Mouse (Mus musculus) forebrain, postnatal 0 days (tissue): Measurements from ENCODE around the gene Atf5. TPM values are rescaled to one million over a fixed set of nuclear protein-coding genes. Genes with fewer than 3 reads are reported as not detected.

ENCODE experiments used
- ATAC-seq: fragments of 200-750 bp; cut with Nextera tagmentation; 2 replicates; pipeline ENCODE4 v1.8.0; 2017; ENCODE audit warnings: mild to moderate bottlenecking, moderate library complexity
- DNase-seq: peaks from one replicate; pipeline ENCODE4 v3.0.0-alpha.2; 2015
- H3K27ac ChIP-seq: fragments of 300-500 bp; sonication (generic); 2 replicates; pipeline ENCODE4 v1.5.1; 2014; ENCODE audit warnings: low read depth, mild to moderate bottlenecking, antibody characterized with exemption, low read length, moderate library complexity, mixed read lengths
- H3K27me3 ChIP-seq: fragments of 300-500 bp; sonication (generic); 2 replicates; pipeline ENCODE4 v1.6.1; 2014; ENCODE audit warnings: mild to moderate bottlenecking, low read length, mixed read lengths; ENCODE audit not compliant: insufficient read depth
- H3K36me3 ChIP-seq: fragments of 300-500 bp; sonication (generic); 2 replicates; pipeline ENCODE4 v1.6.1; 2014; ENCODE audit warnings: mild to moderate bottlenecking, moderate library complexity; ENCODE audit not compliant: insufficient read depth
- H3K4me1 ChIP-seq: fragments of 300-500 bp; sonication (generic); 2 replicates; pipeline ENCODE4 v1.6.1; 2014; ENCODE audit warnings: antibody characterized with exemption; ENCODE audit not compliant: insufficient read depth
- H3K4me2 ChIP-seq: fragments of 300-500 bp; sonication (generic); 2 replicates; pipeline ENCODE4 v1.6.1; 2014; ENCODE audit warnings: low read depth, mild to moderate bottlenecking, moderate library complexity
- H3K4me3 ChIP-seq: fragments of 300-500 bp; sonication (generic); 2 replicates; pipeline ENCODE4 v1.5.1; 2014; ENCODE audit warnings: low read depth, low read length, mixed read lengths
- H3K9ac ChIP-seq: fragments of 300-500 bp; sonication (generic); 2 replicates; pipeline ENCODE4 v1.6.1; 2014; ENCODE audit warnings: mild to moderate bottlenecking
- H3K9me3 ChIP-seq: fragments of 300-500 bp; sonication (generic); 2 replicates; pipeline ENCODE4 v1.6.1; 2016; ENCODE audit warnings: low read length
- CTCF ChIP-seq: sonication (generic); IDR thresholded peaks from 2 replicates; pipeline ENCODE4 v1.5.1; 2016; ENCODE audit warnings: antibody characterized with exemption, control low read depth, low read depth
- WGBS: fragments of 180-500 bp; shearing (Covaris S2); extraction: QIAGEN DNeasy Blood & Tissue Kit; methylation state at CpG from one replicate; pipeline ENCODE4 v1.1.7; 2014; 5-methylcytosine and 5-hydroxymethylcytosine counted together
- polyA plus RNA-seq: library from polyadenylated mRNA; unstranded; fragments of >200 nt; fragmentation: Nextera tagmentation; extraction: Ambion mirVana; gene quantifications from 2 replicates; pipeline ENCODE4 v1.2.1, GENCODE M21; 2015
- total RNA-seq: library from RNA; depleted of rRNA; stranded (reverse); fragments of >200 nt; gene quantifications from 2 replicates; pipeline ENCODE4 v1.2.3, GENCODE M21; 2014

Atf5 gene
- total and polyA plus RNA-seq, 2 experiments from 2014 or later: 4.7 to 15.9 TPM

DNA sequence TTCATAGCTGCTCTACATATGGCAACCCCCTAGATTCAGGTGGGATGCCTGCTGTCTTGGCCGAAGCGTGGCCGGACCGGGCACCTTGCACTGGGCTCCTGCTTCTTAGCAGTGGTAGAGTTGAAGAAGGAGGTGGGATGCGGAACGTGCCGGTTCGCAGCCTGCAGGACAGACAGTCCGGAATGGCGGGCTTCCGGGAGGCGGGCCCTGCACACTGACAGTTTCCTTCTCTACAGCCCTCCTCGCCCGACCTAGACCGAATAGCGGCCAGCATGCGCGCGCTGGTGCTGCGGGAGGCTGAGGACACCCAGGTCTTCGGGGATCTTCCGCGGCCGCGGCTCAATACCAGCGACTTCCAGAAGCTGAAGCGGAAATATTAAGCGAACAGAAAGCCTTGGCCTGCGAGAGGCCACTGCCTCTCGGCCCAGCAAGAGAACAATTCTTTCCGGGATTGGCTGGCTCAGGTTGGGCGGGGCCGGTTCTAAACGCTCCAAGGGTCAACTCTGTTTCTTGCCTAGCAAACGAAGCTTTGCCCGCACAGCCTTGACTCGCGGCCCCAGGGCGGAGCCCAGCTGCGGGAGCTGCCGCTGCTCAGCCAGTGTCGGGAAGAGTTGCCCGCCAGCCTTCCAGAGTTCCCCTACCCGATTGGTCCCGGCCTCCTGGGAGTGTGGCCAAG lies 38.0 kb upstream of the Atf5 start:
- H3K27me3 ChIP-seq: no peaks in the 10 kb centered on the region
- H3K9me3 ChIP-seq: no peaks in the 10 kb centered on the region
- no peak for TF ChIP-seq CTCF
- peak overlapping the region; percentile 49 for H3K9ac ChIP-seq
- peak overlapping the region; percentile 80 for H3K27ac ChIP-seq
- WGBS: 2% methylated on average over 45 of the region's 45 CpGs
- peaks cover 11% of the 10 kb centered on the region for H3K4me1 ChIP-seq
- DNase-seq (peak; percentile 60), ATAC-seq (peak; percentile 10; the same call in 1 of the 2 replicates)
- peaks cover 11% of the 10 kb centered on the region for H3K36me3 ChIP-seq
- H3K4me2 ChIP-seq: peak overlapping the region; percentile 58
- H3K4me3 ChIP-seq: peak overlapping the region; percentile 34

GRCm38 (mm10) chr7:44853596-44854355 lies 37.3 kb upstream of the Atf5 start:
- Histone ChIP-seq H3K9ac (peak overlapping the region; percentile 49), H3K36me3 (peaks cover 7% of the 10 kb centered on the region), H3K4me1 (peaks cover 11% of the 10 kb centered on the region), H3K9me3 (no peaks in the 10 kb centered on the region), H3K4me3 (peak overlapping the region; percentile 34), H3K4me2 (peak overlapping the region; percentile 58), H3K27me3 (no peaks in the 10 kb centered on the region), H3K27ac (peak overlapping the region; percentile 80)
- TF ChIP-seq CTCF: no peak
- DNase-seq (no peak), ATAC-seq (no peak)
- WGBS: 34% methylated on average over 26 of the region's 26 CpGs

GRCm38 (mm10) chr7:44853065-44853464 lies 36.6 kb upstream of the Atf5 start:
- H3K4me1 ChIP-seq: peaks cover 10% of the 10 kb centered on the region

GRCm38 (mm10) chr7:44852259-44853027 lies 36.0 kb upstream of the Atf5 start:
- no peaks in the 10 kb centered on the region for H3K9me3 ChIP-seq
- no peak overlapping the region for H3K27ac ChIP-seq
- no peak overlapping the region for H3K4me3 ChIP-seq
- H3K36me3 ChIP-seq: peaks cover 7% of the 10 kb centered on the region
- TF ChIP-seq CTCF: no peak
- no peak for DNase-seq
- H3K4me2 ChIP-seq: no peak overlapping the region
- WGBS: 91% methylated on average over 36 of the region's 36 CpGs
- H3K9ac ChIP-seq: no peak overlapping the region
- H3K27me3 ChIP-seq: no peaks in the 10 kb centered on the region
- peaks cover 10% of the 10 kb centered on the region; the same call in 1 of the 2 replicates for H3K4me1 ChIP-seq
- no peak for ATAC-seq

More at GRCm38 (mm10) chr7:44853065-44853464, 36.6 kb upstream of the Atf5 start:
- DNase-seq (no peak), ATAC-seq (no peak)
- Histone ChIP-seq H3K36me3 (peaks cover 7% of the 10 kb centered on the region), H3K9ac (no peak overlapping the region), H3K4me3 (no peak overlapping the region), H3K9me3 (no peaks in the 10 kb centered on the region), H3K4me2 (no peak overlapping the region), H3K27me3 (no peaks in the 10 kb centered on the region), H3K27ac (no peak overlapping the region)
- no peak for TF ChIP-seq CTCF
- WGBS: 88% methylated on average over 2 of the region's 2 CpGs

GRCm38 (mm10) chr7:44851625-44852234 lies 35.3 kb upstream of the Atf5 start:
- TF ChIP-seq CTCF: no peak
- no peaks in the 10 kb centered on the region for H3K27me3 ChIP-seq

GRCm38 (mm10) chr7:44850789-44851624 lies 34.5 kb upstream of the Atf5 start:
- Histone ChIP-seq H3K27me3 (no peaks in the 10 kb centered on the region), H3K9me3 (no peaks in the 10 kb centered on the region), H3K4me1 (peaks cover 10% of the 10 kb centered on the region; the same call in 1 of the 2 replicates), H3K9ac (peak overlapping the region; percentile 75), H3K4me2 (peak overlapping the region; percentile 69), H3K4me3 (peak overlapping the region; percentile 66), H3K36me3 (peaks cover 17% of the 10 kb centered on the region), H3K27ac (peak overlapping the region; percentile 98)
- ATAC-seq (no peak), DNase-seq (no peak)
- 82% methylated on average over 8 of the region's 8 CpGs for WGBS
- no peak for TF ChIP-seq CTCF

More at GRCm38 (mm10) chr7:44851625-44852234, 35.3 kb upstream of the Atf5 start:
- DNase-seq (no peak), ATAC-seq (no peak)
- no peak overlapping the region for H3K9ac ChIP-seq
- no peak overlapping the region for H3K4me2 ChIP-seq
- H3K27ac ChIP-seq: no peak overlapping the region
- peaks cover 10% of the 10 kb centered on the region; the same call in 1 of the 2 replicates for H3K4me1 ChIP-seq
- H3K4me3 ChIP-seq: no peak overlapping the region
- whole genome bisulfite sequencing: 94% methylated on average over 12 of the region's 12 CpGs
- H3K9me3 ChIP-seq: no peaks in the 10 kb centered on the region
- peaks cover 9% of the 10 kb centered on the region for H3K36me3 ChIP-seq
